Mouse (Mus musculus) left cerebral cortex, adult 9 months (tissue): ENCODE results near the gene Higd1c.
"Not testable (repeated sequence)": the region's sequence is repeated elsewhere in the genome, so short reads cannot be mapped to it uniquely, and the experiment has no call there.

Experiments used
- DNase-seq, 2 experiments: peaks; one replicate each; pipeline ENCODE4 v3.0.0; 2022; ENCODE audit warnings: low spot score in 2 of 2

Gene Higd1c

GRCm38 (mm10) chr15:100364242-100364641 is at the start of gene Higd1c:
Gene Higd1c, plus strand, starts transcription at chr15:100364542.
- no peak for DNase-seq

- not testable (repeated sequence) for DNase-seq
These were observed 46.2 kb upstream of the Higd1c start for GRCm38 (mm10) chr15:100318014-100318671.

GRCm38 (mm10) chr15:100319884-100320283 is 44.5 kb upstream of the Higd1c start:
- no peak for DNase-seq

GRCm38 (mm10) chr15:100320295-100320905 is 43.9 kb upstream of the Higd1c start:
- DNase-seq = no peak

- DNase-seq = no peak
These were observed 43.2 kb upstream of the Higd1c start for GRCm38 (mm10) chr15:100321134-100321533.

GRCm38 (mm10) chr15:100324021-100324591 is 40.2 kb upstream of the Higd1c start:
- DNase-seq = peak in 1 of 2 experiments; percentile 33

GRCm38 (mm10) chr15:100325235-100325634 is 39.1 kb upstream of the Higd1c start:
- DNase-seq = no peak

- DNase-seq = not testable (repeated sequence)
These were observed 36.3 kb upstream of the Higd1c start for GRCm38 (mm10) chr15:100328089-100328488.

DNA sequence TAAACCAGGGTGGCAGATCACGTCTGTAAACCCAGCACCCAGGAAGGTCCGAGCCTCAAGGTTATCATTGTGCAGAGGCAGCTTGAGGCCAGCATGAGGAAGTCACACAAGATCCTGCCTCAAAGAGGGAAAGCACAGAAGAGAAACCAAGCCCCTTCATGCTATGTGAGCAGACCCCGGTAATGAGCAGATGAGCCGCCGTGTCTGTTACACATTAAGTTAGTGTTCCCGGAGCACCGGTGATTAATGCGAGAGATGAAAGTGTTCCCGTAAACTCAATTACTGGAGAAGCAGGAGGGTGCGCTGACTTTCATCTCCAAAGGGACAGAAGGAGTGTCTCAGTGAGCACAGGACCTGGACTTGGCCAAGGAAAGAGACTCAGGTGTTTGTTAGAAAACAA is 35.0 kb upstream of the Higd1c start:
- not testable (repeated sequence) for DNase-seq

- DNase-seq = no peak
These were observed 33.6 kb upstream of the Higd1c start for GRCm38 (mm10) chr15:100330739-100331138.

- not testable (repeated sequence) for DNase-seq
These were observed 32.0 kb upstream of the Higd1c start for GRCm38 (mm10) chr15:100332077-100332961.

- DNase-seq = no peak
These were observed 29.7 kb upstream of the Higd1c start, which contains the start of gene Mettl7a3 for GRCm38 (mm10) chr15:100334629-100335028. Gene Mettl7a3, plus strand, starts transcription at chr15:100334929.

GRCm38 (mm10) chr15:100337328-100337727 is 27.0 kb upstream of the Higd1c start:
- not testable (repeated sequence) for DNase-seq

DNA sequence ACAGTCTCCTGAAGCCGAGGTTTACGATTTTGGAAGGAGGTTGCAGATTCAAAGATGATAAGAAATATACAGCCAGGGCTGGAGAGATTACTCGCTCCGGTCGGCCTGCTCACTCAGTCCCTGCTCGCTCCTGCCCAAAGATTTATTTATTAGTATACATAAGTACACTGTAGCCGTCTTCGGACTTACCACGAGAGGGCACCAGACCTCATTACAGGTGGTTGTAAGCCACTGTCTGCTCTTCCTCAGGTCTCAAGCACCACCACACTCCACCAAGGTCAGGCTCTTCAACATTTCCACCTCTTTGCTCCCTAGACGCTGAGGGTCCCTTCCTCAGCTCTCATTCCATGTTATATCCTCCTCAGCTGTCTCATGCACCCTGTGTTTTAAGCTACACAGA is 26.5 kb upstream of the Higd1c start:
- peak in 1 of 2 experiments; percentile 53 for DNase-seq

- DNase-seq = not testable (repeated sequence)
These were observed 22.9 kb upstream of the Higd1c start for GRCm38 (mm10) chr15:100341314-100341980.

GRCm38 (mm10) chr15:100345484-100345883 is 18.9 kb upstream of the Higd1c start:
- DNase-seq = no peak

GRCm38 (mm10) chr15:100346761-100347160 is 17.6 kb upstream of the Higd1c start:
- DNase-seq = no peak

- DNase-seq = no peak
These were observed 14.8 kb upstream of the Higd1c start for GRCm38 (mm10) chr15:100349496-100349895.

DNA sequence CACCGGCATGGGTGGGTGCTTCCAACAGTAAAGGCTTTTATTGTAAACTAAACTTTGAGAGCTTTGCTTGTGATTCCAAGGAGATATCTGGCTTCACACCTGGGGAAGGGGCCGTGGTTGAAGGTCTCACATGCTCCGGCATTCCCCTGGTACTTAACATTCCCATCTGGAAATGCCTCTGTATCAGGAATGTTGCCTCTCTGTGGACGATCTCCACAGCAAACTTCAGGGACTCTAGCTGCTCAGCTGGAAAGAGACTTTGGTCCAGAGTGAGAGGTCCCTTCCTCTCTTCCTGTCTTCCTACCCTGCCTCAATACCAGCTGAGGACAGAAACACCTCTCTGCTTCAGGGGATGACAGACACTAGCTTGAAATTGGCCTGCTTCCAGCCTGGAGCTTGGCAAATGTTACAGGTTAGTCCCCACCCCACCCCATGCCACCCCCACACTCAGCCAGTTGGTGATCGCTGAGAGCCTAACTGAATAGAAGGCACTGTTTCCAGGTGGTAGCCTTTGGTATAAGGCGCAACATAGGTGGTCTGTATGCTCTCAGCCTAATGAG is 12.8 kb upstream of the Higd1c start:
- no peak for DNase-seq

DNA sequence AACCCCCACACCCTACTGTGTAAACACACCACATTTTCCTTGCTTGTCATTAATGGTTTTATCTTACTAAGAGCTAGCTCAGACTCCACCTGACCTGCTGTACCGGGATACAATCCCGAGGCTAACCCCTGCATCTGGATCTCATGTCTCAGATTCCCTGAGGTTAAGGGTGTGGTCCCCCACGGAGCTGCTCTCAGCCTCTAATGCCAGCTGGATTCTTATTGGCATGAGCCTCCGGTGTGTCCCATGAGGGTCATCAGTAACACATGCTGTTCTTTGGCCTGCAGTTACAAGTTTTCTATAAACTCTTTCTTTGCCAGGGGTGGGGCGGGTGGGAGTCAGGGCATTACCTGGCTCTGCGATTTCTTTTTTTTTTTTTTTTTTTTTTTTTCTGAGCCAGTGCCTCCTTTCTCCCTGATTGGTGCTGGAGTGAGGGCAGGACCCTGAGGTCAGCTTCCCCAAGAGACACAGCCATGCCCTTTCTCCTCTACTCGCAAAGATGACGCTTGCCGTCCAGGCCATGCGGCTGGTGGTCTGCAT is 11.6 kb upstream of the Higd1c start, which contains the start of the genes Methig1 and Mettl7a2:
Methig1 (plus strand) TSS at position 439 of the 540 bp plus-strand sequence.
Mettl7a2 (plus strand) TSS at position 490 of the 540 bp plus-strand sequence.
- no peak for DNase-seq
